Mouse (Mus musculus): Measurements from ENCODE around the gene Nsun3.
"Not testable (repeated sequence)": the region's sequence is repeated elsewhere in the genome, so short reads cannot be mapped to it uniquely, and the experiment has no call there.

Nsun3 gene

DNA sequence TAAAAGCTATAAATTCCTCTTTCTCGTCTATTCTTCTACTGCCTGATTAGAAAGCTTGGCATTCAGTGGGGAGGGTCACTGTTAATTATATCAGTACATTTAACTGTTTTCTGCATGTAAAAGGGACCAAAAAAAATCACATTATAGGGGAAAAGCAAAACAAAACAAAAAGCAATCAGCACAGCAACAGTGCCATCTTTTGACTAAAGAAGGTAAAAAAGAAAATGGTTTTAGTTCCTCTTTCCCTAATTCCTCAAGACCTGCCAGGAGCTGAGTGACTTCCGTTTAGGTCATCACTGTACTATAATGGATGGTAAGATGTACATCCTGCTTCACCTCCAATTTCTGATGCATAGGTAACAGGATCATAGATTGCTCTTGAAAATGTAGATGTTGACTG lies 40.7 kb downstream of the Nsun3 start:
- DNase-seq, result no peak

DNA sequence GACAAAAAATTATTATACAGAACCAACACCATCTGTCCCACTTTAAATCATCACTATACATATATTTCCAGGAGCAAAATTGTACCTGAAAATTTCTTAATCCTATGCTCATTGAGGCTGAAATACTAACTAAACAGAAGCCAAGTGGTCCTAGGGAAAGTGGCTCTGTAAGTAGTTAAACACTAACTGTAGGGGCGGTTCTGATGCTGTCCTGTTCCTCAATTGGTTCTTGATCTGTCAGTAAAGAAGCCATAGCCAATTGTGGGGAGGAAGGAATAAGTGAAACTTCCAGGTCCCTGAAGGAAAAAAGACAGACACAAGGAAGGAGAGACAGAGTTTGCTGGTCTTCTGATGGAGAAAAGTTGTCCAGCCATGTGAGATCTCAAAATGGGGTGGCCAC lies 52.3 kb downstream of the Nsun3 start:
- DNase-seq, result no peak

DNA sequence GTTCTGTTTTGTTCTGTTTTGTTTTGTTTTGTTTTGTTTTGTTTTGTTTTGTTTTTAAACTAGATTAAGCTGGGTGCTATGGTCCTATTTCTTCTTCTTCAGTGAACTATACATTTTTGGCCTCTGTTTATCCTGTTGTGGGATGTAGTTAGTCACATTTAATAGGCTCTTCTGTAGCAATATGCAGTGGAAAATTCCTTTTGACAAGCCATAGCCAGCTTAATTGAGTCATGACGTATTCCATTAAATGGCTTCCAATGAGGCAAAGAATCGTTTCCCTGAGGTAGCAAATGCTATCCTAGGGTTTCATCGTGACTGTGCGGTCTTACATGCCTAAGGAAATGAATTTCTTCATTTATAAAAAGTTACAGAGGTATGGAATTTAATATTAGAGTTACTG lies 56.3 kb downstream of the Nsun3 start:
- no peak for DNase-seq

DNA sequence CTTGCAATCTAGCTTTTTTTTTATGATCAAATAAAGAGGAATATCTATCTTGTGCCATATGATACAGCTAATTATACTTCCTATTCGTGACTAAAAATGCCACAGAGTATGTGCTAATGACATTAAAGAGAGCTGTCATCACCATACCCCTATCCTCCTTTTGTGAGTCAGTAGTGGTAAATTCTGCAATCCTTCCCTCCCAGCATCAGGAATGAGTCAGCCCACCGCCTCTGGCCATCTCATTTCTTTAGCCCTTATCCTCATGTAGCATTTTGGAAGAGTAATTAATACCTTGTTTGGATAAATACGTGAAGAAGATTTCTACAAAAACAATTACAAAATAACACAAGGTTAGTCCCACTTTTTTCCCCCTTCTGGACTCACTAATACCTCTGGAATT lies 56.8 kb downstream of the Nsun3 start:
- no peak for DNase-seq

DNA sequence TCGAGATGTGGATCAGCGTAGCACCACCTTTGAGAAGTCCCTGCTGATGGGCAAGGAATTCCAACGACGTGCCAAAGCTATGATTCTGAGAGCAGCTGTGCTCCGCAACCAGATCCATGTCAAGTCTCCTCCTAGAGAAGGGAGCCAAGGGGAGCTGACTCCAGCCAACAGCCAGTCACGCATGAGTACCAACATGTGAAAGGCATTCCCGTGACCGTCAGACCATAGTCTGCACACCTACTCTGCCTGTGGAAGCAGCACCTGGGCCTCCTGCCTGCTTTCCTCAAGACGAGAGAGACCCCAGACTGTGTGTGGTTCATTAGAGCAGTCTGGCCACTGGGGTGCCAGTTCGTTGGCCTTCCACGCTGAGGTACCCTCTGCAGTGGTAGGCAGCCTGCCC lies 68.4 kb downstream of the Nsun3 start:
- DNase-seq, result not testable (repeated sequence)

DNA sequence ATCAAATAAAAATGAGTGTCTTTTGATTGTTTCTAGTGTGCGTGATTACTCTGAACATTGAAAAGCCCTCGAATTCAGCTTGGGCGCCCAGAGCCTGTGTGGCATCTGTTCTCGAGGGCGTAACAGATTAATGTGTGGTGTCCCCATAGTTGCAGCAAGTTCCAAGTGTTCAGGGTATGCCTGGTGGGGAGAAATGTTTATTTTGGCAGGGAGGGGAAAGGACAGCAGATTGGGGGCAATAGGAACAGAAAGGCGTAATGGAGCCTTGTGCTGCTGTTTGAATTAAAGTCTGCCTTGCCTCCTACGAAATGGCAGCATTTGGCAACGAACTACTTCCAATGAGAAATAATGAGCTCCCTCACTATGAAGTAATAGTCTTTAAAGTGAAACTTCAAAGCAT lies 96.2 kb downstream of the Nsun3 start:
- DNase-seq, result no peak

DNA sequence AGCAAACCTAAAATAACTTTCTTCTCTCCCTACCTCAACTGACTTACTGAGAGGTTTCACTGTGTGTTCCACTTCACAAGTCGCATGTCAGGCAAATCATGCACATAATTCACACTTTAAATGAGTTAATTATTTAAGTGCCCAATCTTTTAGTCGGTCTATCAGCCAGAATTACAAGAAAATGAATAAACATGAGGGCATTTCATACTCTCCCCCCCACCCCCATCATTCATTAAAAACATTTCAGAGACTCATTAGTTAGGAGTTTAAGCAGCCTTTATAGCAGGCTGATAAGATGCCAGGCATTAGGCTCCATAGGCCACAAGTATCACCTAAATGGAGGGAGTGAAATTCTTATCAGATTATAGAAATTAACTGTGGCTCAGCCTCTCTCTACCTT lies 100.5 kb downstream of the Nsun3 start:
- no peak for DNase-seq

DNA sequence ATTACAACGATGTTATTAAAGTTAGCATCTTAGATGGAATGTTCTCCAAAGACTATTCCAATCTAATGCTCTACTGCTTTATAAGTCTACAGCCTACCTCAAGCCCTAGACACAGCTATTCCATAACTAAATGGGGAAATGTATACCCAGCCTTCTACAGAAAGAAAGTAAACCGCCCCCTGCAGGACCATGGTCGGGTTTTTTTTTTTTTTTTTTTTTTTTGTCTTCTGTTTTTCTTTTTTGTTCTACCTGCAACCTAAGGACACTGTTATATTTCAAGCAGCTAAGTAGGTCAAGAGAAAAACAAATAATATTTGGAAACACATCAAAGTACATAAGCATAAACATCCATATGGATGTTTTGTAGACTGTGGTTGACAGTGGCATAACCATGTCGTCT lies 101.1 kb downstream of the Nsun3 start:
- no peak for DNase-seq
